Mouse (Mus musculus) limb, embryonic 14.5 days (tissue): Measurements from ENCODE around the gene Kif3b. TPM values are rescaled to one million over a fixed set of nuclear protein-coding genes. Genes with fewer than 3 reads are reported as not detected.

ENCODE experiments used
- ATAC-seq: fragments of 200-750 bp; cut with Nextera tagmentation; 2 replicates; pipeline ENCODE4 v1.8.0; 2017; ENCODE audit warnings: low read depth, moderate number of reproducible peaks, moderate TSS enrichment; ENCODE audit not compliant: low FRiP score
- DNase-seq: peaks from one replicate; pipeline ENCODE4 v3.0.0-alpha.2; 2015; ENCODE audit warnings: low spot score
- H3K27ac ChIP-seq: fragments of 300-500 bp; sonication (generic); replicated peaks from 2 replicates; pipeline ENCODE4 v1.5.1; 2014; ENCODE audit warnings: low read depth, mild to moderate bottlenecking, low read length, moderate library complexity, mixed read lengths
- H3K27me3 ChIP-seq: fragments of 300-500 bp; sonication (generic); 2 replicates; pipeline ENCODE4 v1.6.1; 2014; ENCODE audit warnings: low read length, mixed read lengths; ENCODE audit not compliant: control insufficient read depth, insufficient read depth
- H3K36me3 ChIP-seq: fragments of 300-500 bp; sonication (generic); 2 replicates; pipeline ENCODE4 v1.6.1; 2014; ENCODE audit warnings: mild to moderate bottlenecking, low read length, moderate library complexity, mixed read lengths; ENCODE audit not compliant: control insufficient read depth, insufficient read depth
- H3K4me1 ChIP-seq: fragments of 300-500 bp; sonication (generic); 2 replicates; pipeline ENCODE4 v1.6.1; 2014; ENCODE audit warnings: antibody characterized with exemption, low read length, mixed read lengths; ENCODE audit not compliant: control insufficient read depth, insufficient read depth
- H3K4me2 ChIP-seq: fragments of 300-500 bp; sonication (generic); replicated peaks from 2 replicates; pipeline ENCODE4 v1.6.1; 2014; ENCODE audit warnings: low read depth, mild to moderate bottlenecking, low read length, moderate library complexity; ENCODE audit not compliant: severe bottlenecking
- H3K4me3 ChIP-seq: fragments of 300-500 bp; sonication (generic); replicated peaks from 2 replicates; pipeline ENCODE4 v1.5.1; 2014; ENCODE audit warnings: low read length
- H3K9ac ChIP-seq: fragments of 300-500 bp; sonication (generic); 2 replicates; pipeline ENCODE4 v1.6.1; 2014; ENCODE audit warnings: mild to moderate bottlenecking, low read depth, low read length, moderate library complexity; ENCODE audit not compliant: severe bottlenecking
- H3K9me3 ChIP-seq: fragments of 300-500 bp; sonication (generic); 2 replicates; pipeline ENCODE4 v1.6.1; 2016; ENCODE audit warnings: low read length; ENCODE audit not compliant: control insufficient read depth
- POLR2A ChIP-seq: fragments of 200-500 bp; IDR thresholded peaks from 2 replicates; pipeline ENCODE4 v1.8.0; 2012; ENCODE audit warnings: inconsistent platforms, mild to moderate bottlenecking, moderate library complexity, borderline replicate concordance; ENCODE audit not compliant: insufficient read depth, insufficient read length; ENCODE audit errors: extremely low read depth
- WGBS: fragments of 180-500 bp; shearing (Covaris S2); extraction: QIAGEN DNeasy Blood & Tissue Kit; methylation state at CpG from one replicate; pipeline ENCODE4 v1.1.7; 2014; 5-methylcytosine and 5-hydroxymethylcytosine counted together
- polyA plus RNA-seq, 2 experiments: library from polyadenylated mRNA; depleted of rRNA in 1 of 2; stranded (reverse) in 1 of 2; unstranded in 1 of 2; fragments of >200 nt; fragmentation: Nextera tagmentation in 1 of 2; extraction: Ambion mirVana in 1 of 2; gene quantifications; 2 replicates each; pipeline versions ENCODE4 v1.2.1 to v1.2.3; 2012 to 2014

Kif3b gene
- polyA plus RNA-seq, 2 experiments = 4.7 to 11.5 TPM

DNA sequence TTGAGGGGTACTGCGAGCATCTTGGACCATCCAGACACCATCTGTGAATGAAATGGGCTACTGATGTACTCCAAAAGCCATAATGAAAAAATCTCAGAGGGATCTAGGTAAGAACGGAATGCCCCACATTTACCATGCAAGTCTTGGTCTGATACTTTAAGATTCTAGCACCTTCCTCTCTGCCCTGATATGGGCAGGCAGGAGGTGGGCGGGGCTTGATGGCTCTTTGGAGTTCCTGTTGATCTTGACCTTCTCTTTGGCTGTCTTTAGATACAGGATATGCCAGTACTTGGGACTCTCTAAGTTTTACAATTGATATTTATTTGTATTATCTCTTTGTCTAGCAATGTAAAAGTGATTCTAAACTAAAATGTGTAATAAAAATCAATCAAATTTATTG is 41.8 kb downstream of the Kif3b start:
- no peak for TF ChIP-seq POLR2A
- ATAC-seq (no peak), DNase-seq (no peak)
- Histone ChIP-seq H3K27ac (no peak overlapping the region), H3K4me3 (no peak overlapping the region), H3K9me3 (no peaks in the 10 kb centered on the region), H3K27me3 (no peaks in the 10 kb centered on the region), H3K9ac (no peak overlapping the region), H3K4me2 (no peak overlapping the region), H3K4me1 (no peaks in the 10 kb centered on the region), H3K36me3 (peaks cover 23% of the 10 kb centered on the region)
- 98% methylated on average over 3 of the region's 3 CpGs for WGBS

DNA sequence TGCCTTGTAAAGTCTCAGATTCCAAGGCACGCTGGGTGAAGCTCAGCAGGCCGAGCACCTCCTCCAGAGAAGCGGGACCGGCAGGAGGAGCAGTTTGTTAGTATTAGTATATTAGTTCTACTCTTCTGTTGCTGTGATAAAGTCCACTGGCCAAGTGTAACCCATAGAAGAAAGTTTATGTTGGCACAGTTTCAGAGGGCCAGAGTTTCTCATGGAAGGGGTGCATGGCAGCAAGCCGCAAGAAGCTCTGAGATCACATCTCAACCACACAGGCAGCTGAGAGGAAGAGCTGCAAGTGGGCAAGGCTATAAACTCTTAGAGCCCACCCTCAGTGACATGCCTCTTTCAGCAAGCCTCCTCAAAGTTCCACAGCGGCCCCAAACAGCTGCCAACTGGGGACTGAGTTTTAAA is 42.6 kb downstream of the Kif3b start:
- no peak for ATAC-seq

DNA sequence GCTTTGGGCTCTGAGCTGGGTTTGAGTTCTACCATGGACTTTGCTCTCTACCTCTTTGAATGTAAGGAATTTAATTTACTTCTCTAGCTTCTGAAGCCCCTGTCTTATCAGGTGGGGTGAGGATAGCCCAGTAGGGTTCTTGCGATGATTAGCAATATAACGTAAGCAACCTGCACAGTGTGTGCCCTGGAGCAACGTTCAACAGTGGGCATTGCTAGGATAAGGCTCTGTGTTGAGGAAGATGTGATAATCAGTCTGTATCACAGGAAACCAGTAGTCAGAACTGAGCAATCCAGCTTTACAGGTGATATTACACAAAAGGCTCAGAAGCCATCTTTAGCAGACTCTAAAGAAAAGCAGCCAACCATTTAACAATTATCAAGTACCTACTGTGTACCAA is 43.1 kb downstream of the Kif3b start:
- no peaks in the 10 kb centered on the region for H3K9me3 ChIP-seq
- 89% methylated on average over 3 of the region's 3 CpGs for WGBS

More for the DNA sequence above, 42.6 kb downstream of the Kif3b start:
- Histone ChIP-seq H3K4me2 (no peak overlapping the region), H3K4me3 (no peak overlapping the region), H3K9me3 (no peaks in the 10 kb centered on the region), H3K4me1 (no peaks in the 10 kb centered on the region), H3K27ac (no peak overlapping the region), H3K36me3 (peaks cover 16% of the 10 kb centered on the region), H3K27me3 (no peaks in the 10 kb centered on the region), H3K9ac (no peak overlapping the region)
- 81% methylated on average over 6 of the region's 6 CpGs for WGBS
- no peak for TF ChIP-seq POLR2A
- no peak for DNase-seq

DNA sequence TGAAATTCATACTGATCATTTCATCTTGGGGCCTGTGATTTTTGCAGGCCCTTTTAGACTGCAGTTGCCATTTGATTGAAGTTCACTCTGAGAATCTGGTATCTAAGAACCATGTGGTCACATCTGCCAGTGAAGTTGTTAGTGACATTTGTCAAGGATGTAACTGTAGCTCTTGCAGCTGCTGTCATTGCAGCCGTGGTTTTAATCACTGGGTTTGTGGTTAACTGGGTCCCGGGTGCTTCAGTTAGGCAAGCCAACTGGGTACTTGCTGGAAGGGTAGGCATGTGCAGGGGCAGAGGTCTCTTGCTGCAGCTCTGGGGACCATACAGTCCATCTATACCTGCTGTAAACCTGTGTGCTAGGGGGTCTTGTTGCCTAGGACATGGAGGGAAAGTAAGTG is 44.9 kb downstream of the Kif3b start:
- no peaks in the 10 kb centered on the region; the same call in 1 of the 2 replicates for H3K36me3 ChIP-seq
- no peak; the same call in 1 of the 2 replicates for ATAC-seq
- 32% methylated on average over 2 of the region's 2 CpGs for WGBS
- no peak for TF ChIP-seq POLR2A
- H3K27me3 ChIP-seq = no peaks in the 10 kb centered on the region
- no peaks in the 10 kb centered on the region for H3K9me3 ChIP-seq
- no peak overlapping the region for H3K27ac ChIP-seq
- no peaks in the 10 kb centered on the region for H3K4me1 ChIP-seq
- H3K4me2 ChIP-seq = no peak overlapping the region
- no peak overlapping the region for H3K4me3 ChIP-seq
- peak; percentile 54 for DNase-seq
- no peak overlapping the region for H3K9ac ChIP-seq

More for the DNA sequence above, 43.1 kb downstream of the Kif3b start:
- DNase-seq (no peak), ATAC-seq (no peak)
- Histone ChIP-seq H3K27ac (no peak overlapping the region), H3K4me2 (no peak overlapping the region), H3K4me1 (no peaks in the 10 kb centered on the region), H3K9ac (no peak overlapping the region), H3K4me3 (no peak overlapping the region), H3K27me3 (no peaks in the 10 kb centered on the region), H3K36me3 (peaks cover 16% of the 10 kb centered on the region)
- TF ChIP-seq POLR2A = no peak

DNA sequence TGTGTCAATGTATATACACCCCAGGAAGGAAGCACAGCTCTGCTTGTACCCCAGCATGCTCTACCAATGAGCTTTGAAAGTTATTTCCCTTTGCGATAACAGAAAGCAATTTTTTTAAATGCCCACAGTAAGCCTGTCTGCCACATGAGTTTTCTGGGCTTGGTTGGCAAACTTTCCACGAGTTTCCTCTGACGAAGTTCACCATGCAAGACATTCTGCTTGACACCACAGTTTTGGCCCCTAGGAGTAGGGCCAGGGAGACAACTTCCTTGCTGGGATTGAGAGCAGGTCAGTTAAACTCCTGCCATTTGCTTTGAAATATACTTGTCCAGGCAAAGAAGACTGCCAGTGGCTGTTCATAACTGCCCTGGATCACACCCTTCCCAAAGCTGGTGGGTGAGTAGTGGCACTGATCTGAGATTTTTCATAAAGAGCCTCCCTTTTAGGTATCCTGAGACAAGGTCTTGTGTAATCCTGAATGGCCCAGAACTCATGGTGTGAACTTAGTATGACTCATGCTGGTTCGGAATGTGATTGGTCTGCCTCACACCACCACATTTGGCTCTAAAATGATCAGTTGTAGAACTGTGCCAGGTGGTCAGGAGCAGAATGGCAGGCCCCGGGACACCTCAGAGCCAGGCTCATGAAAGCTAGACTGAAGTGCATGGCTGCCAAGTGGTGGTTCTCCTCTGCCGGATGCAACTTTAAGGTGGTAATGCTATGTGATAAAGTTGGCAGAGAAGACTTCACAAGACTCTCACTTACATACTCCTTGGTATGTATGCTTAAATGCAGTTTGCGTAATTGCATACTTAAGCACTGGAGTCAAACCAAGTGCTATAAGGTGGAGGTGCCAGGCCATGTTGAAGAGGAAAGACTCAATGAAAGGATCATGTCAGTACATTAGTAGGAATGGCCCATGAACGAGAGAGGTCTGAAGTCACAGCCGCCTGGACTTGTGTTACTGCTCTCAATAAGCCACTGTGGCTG is 47.4 kb downstream of the Kif3b start:
- H3K4me1 ChIP-seq = no peaks in the 10 kb centered on the region
- no peak overlapping the region for H3K27ac ChIP-seq
- no peak overlapping the region for H3K4me2 ChIP-seq
- H3K36me3 ChIP-seq = peaks cover 7% of the 10 kb centered on the region
- WGBS = 79% methylated on average over 9 of the region's 9 CpGs
- no peak for TF ChIP-seq POLR2A
- no peak overlapping the region for H3K9ac ChIP-seq
- H3K9me3 ChIP-seq = no peaks in the 10 kb centered on the region
- DNase-seq (no peak), ATAC-seq (0 out of 2 replicates have a peak, but pooled peaks have one; percentile 2)
- no peaks in the 10 kb centered on the region for H3K27me3 ChIP-seq
- no peak overlapping the region for H3K4me3 ChIP-seq
